Mouse (Mus musculus) ovary, postnatal 14 days (tissue): ENCODE results near the gene Itga10.
"Not testable (repeated sequence)": the region's sequence is repeated elsewhere in the genome, so short reads cannot be mapped to it uniquely, and the experiment has no call there.

ENCODE experiments used
- DNase-seq: peaks from one replicate; pipeline ENCODE4 v3.0.0; 2022; ENCODE audit warnings: low spot score

Itga10 gene

DNA sequence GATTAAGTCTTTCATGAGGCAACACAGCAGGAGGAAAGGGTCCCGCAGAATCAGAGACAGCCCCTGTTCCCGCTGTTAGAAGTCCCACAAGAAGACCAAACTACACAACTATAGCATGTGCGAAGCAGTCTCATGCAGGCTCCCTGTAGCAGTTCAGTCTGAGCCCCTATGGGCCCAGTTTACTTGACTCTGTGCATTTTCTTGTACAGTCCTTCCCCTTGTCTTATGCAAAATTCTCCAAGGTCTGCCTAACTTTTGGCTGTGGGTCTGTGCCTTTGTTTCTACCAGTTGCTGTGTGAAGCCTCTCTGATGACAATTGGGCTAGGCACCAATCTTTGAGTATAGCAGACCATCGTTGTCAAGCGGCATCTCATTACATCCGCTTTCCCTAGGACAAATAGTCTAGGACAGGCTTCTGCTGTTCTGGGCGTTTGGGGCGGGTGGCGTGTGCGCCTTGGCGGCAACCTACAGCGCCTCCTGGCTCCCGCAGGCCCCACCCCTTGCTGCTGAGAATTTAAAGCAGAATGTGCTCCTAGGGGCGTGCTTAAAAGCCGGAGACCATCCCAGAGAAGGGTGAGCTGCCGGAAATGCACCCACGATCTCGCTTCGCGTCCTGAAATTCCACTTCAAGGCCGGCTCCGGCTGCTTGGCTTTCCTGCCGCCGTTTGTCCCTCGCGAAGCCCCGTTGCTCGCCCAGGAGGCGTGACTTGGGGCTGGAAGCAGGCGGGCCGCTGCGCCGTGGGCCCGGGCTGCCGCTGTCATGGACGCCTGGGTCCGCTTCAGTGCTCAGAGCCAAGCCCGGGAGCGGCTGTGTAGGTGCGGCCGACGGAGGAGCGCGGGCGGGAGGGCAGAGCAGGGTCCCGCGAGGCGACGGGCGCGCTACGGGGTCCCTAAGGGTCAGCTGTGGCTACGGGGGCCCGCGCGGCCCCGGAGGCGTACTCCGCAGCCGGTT lies 10.2 kb upstream of the Itga10 start, which contains the start of the genes Pex11b and Gm42957:
Pex11b (plus strand) TSS at position 449 of the 952 bp plus-strand sequence.
Gm42957 (plus strand) TSS at position 547 of the 952 bp plus-strand sequence.
- DNase-seq = peak; percentile 83

DNA sequence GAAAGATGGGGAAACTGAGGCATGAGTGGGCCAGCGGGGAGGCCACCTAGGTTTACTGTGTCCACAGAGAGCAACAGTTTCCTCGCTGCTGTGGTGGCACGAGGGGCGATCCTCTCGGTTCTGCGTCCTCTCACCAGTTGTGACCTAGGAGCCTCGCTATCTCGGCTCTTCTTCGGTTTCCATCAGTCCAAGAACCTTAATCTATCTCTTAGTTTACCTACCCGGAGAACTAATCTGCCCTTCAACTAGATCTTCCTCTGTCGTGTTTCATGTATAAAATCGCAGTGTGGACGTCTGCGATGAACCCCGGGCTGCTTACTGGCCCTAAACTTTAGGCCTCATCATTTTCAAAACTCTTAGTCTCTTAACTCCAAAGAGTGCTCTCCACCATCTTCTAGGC lies 9.5 kb upstream of the Itga10 start:
- DNase-seq = no peak

DNA sequence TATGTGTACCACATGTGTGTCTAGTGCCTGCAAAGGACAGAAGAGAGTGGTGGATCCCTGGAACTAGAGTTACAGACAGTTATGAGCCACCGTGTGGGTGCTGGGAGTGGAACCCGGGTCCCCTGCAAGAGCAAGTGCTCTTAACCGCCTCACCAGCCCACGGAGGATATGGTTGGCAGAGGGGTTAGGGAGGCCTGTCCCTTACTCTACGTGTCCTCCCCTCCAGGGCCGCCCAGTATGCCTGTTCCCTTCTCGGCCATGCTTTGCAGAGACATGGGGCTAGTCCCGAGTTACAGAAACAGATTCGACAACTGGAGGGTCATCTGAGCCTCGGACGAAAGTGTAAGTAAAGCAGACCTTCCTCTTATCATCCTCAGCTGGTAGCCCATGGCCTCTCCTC lies 8.9 kb upstream of the Itga10 start:
- no peak for DNase-seq

DNA sequence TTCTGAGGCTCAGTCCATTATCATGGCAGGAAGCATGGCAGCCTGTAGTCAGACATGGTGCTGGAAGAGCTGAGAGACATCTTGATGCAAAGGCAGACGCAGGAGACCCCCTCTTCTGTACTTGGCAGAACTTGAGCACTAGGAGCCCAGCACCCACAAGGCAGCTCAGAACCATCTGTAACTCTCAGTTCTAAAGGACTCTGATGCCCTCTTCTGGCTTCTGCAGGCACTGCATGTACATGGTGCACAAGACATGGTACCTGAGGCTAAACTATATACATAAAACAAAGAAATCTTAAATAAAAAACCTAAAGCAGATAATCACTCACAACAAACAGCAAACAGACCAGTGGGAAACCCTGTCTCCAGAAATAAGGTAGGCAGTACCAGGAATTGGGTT lies 6.2 kb upstream of the Itga10 start:
- DNase-seq = peak; percentile 50

DNA sequence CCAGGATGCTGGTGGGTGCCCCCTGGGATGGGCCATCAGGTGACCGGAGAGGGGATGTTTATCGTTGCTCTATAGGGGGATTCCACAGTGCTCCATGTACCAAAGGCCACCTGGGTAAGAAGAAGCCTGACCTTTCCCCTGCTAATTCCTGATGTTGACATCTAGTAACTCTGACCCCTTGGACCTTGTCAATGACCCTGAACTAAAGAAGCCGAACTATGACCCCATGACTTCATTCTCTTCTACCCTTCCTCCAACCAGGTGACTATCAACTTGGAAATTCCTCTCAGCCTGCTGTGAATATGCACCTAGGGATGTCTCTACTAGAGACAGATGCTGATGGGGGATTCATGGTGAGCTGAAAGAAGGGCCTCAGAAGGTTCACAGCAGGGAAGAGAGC lies 2.0 kb downstream of the Itga10 start:
- no peak for DNase-seq

DNA sequence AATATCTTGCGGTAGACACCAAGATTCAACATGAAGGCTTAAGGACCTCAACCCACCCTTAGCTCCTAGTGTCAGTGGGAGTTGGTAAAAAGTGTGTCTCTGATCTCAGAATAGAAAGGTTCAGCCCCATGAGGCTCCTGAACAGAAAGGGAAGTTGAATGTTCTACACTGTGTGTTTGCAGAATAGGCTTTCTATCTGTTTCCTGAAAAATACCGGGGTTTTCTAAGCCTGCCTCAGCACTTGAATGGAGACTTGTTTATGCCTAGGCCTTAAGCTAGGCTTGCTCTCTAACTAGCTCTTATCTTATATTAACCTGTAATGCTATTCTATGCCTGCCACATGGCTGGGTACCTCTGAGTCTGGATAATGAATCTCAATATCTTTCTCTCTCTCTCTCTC lies 15.5 kb downstream of the Itga10 start:
- DNase-seq = no peak

DNA sequence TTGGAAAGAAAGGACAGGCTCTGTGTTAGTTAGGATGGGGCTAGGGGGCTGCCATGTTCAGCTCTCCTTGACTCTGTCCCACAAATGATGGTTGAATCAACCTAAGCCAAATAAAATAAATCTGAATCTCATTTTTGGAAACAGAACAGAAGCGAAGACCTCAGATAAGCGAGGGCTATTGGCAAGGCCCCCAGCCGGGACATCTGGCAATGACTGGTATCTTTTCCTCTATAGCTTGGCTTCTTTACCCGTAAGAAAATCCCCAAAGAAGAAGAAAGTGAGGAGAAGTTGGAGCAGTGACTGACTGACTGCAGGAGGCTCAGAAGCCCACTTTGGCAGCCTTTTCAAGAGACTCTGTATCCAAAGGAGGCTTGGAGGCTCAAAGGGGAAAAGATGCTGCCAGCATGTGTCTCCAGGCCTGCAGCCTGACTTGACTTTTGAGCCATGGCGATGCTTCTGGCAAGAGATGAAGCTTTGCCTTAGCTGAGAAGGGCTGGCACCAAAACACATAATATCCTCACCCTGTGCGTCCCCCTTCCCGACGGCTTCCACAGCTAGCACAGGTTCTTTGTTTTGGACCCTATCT lies 17.4 kb downstream of the Itga10 start:
- no peak for DNase-seq

DNA sequence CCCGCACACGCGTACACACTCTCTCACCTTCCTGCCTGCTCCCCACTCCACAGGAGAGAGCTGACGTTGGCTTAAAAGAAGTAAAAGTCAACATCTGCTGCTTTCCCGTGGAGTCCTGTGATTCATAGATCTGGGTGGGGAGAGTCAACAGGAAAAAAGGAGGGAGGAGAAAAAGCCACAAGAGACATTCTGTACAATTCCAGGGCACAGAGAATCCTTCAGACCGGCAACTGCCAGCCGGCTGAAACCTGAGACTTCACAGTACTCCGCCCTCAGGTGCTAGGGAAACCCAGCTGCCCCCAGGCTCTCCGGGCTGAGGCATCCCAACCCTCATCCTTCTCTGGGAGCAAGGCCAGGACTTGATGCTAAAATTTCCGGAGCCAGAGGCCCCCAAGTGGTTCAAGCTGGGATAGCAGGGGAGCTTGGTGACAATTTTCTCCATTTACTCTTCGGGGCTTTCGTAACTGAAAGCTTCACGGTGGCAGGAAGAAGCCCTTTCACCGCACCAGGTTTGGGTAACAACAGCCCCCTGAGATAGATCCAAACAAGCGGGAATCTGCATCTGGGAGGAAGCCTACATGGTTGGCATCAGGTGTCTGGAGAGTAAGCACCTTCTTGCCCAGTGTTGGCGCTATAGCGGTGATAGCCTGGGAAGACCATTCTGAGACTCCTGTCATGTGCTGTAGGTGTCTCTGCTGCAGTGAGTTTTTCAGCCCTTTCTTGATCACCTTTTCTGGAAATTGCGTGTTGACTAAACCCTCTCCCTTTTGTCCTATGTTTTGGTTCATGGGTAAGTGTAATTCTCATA lies 18.3 kb downstream of the Itga10 start:
- DNase-seq = peak; percentile 80

DNA sequence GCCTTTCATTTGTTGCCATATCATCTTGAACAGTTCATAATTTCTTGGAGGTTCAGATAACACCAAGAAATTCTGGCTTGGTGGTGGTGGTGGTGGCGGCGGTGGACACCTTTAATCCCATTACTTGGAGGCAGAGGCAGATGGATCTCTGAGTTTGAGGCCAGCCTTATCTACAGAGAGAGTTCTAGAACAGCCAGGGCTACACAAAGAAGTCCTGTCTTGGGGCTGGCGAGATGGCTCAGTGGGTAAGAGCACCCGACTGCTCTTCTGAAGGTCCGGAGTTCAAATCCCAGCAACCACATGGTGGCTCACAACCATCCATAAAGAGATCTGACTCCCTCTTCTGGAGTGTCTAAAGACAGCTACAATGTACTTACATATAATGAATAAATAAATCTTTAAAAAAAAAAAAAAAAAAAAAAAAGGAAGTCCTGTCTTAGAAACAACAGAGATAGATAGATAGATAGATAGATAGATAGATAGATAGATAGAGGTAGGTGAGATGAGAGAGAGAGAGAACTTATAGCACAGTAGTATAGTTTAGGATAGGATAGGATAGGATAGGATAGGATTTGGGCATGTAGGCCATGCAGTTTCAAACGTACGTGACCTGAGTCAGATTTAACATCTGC lies 20.5 kb downstream of the Itga10 start:
- not testable (repeated sequence) for DNase-seq

DNA sequence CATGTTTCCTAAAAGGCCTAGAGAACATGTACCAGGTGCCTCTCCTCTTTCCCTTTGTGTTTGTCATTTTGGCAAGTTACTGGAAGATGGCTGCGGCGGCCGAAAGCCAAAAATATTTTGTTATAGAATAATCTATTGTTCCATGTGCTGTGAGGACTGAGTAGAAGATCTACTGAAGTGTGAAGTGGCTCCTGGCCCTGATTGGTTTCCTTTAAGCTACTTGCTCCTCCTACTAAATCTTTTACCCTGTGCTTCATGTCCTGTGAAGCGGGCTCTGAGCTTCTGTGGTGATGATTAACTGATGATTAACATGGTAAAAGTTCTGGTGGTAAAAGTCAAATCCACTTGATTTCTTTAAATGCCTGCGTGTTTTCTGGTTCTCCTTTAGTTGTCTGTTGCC lies 21.5 kb downstream of the Itga10 start:
- DNase-seq = no peak

DNA sequence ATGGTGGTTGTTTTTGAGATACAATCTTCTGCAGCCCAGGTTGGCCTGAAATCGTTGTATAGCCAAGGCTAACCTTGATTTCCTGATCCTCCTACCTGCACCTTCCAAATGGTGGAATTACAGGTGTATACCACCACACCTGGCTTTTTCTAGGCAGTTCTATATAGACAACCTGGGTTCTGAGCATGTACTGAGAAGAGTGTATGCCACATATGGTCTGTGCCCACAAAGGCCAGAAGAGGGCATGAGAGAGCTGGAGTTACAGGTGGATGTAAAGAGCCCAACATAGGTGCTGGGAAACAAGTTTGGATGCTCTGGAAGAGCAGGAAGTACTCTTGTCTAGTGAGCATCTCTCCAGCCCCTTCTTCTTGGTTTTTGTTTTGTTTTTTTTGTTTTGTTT lies 21.9 kb downstream of the Itga10 start:
- DNase-seq = no peak

DNA sequence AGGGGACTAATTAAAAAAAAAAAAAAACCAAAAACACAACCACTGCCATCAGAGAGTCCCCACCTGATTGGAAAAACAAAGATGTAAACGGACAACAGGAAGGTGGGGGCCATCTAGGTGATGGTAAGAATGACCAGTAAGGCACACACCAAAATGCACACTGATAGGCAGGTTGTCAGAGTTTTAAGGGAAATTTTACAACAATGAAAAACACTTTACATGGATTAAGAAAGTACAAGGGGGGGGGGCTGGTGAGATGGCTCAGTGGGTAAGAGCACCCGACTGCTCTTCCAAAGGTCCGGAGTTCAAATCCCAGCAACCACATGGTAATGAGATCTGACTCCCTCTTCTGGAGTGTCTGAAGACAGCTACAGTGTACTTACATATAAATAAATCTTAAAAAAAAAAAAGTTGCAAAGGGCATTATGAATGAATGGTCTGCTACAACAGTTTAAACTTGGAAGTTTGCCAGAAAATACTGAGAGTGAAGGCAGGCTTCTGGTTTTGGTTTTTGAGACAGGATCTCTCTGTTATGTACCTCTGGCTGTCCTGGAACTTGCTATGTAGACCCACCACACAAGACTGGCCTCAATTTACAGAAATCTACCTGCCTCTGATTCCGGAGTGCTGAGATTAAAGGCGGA lies 23.2 kb downstream of the Itga10 start:
- DNase-seq = no peak

DNA sequence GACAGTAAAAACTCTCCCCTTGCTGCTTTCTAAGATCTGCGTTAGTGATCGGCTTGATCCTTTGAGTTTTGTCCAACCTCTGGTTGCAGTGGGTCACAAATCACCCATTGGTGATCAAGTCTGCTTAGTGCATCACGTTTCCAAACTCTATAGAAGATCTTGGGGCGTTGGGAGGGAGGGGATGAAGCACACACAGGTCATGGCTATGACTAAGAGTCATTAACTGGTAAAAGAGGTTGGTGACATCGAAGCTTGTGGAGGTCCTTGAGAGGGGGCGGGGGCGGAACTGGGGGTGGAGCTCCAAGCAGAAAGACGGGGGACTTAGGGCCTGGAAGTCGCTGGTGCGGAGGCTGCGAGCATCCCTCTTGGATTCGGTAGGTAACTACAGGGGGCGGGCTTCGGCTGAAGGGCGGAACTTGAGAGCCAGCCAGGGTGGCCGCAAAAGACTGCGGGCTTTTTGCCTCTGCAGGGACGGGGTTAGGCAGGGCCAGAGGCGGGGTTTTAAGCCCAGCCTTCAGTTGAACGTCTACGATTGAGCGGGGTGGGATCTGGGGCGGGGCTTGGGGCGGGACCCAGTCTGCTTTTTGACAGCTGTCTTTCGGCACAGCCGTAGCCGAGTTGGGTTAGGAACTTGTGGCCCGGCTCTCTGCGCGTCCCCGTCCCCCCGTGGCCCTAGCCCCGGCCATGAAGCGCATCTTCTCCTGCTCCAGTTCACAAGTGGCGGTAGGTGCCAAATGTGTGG lies 24.5 kb downstream of the Itga10 start, which contains the start of gene Ankrd35:
Ankrd35 (plus strand) TSS at position 405 of the 742 bp plus-strand sequence.
- peak; percentile 72 for DNase-seq

DNA sequence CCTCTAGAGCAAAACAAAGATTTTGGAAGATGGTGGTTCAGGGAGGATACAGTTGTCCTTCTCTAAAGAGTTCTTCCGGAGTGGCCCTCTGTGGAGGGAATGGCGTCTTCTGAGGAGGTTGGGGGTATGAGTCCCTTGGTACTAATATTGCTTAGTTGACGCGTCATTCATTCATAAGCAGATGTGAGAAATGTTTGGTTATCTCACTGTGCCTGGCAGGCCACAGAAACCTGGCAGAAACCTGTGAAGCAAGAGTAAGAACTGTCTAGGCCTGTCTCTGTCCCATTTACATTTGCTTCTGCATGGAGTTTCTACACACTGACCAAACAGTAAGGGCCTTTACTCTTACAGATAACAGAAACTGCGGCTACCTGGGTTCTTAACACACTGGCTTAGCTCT lies 26.1 kb downstream of the Itga10 start:
- no peak for DNase-seq

DNA sequence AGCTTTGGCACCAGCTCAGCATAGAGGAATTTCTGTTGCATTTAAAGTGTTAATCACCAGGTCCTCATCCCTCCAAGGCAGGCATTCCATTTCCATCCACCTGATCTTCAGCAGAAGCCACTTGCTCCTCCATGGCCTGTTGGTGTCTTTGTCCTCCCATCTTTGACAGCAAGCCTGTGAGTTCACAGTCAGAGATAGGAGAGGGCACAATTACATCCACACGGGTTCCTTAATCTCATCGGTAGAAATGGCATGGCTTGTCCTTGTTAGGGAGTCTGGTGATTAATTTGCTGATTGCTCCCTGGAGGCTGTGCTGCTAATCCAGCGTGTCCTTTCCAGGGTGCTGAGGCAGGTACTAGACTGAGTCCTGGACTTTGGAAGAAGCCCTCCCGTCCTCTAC lies 28.1 kb downstream of the Itga10 start:
- DNase-seq = no peak

DNA sequence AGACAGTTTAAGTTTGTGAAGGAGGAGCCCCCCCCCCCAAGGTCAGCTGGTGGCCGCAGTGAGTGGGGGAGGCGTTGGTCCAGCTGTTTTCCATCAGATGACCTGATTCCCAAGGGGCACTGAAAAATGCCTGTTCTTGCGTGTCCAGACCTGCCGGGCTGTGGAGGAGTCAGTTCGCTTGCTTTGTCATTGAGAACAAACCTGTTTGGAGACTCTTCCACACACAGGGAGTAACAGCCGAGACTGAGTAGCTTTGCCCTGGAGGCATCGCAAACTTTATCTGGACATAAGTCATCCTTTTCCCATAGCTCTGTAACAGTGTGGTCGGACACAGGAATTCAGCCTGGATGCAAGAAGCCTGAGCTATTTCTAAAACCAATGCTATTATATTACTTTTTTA lies 29.1 kb downstream of the Itga10 start:
- DNase-seq = no peak

DNA sequence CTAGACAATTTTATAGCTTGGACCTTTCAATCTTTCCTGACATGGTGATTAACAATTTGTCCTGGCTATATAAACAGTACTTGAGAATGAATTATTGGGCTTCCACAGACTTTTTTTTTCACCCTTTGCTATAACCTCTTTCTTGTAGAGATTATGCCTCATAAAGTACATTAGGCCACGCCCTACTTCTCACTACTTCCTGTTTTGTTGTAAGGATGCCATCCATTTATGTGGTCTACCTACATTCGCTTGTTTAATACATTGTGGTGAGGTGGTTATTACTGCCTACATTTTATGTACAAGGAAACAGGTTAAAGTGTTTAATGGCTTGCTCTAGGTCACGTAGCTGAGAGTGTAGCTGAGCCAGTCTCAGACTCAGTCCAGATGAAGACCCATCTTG lies 29.8 kb downstream of the Itga10 start:
- DNase-seq = no peak

DNA sequence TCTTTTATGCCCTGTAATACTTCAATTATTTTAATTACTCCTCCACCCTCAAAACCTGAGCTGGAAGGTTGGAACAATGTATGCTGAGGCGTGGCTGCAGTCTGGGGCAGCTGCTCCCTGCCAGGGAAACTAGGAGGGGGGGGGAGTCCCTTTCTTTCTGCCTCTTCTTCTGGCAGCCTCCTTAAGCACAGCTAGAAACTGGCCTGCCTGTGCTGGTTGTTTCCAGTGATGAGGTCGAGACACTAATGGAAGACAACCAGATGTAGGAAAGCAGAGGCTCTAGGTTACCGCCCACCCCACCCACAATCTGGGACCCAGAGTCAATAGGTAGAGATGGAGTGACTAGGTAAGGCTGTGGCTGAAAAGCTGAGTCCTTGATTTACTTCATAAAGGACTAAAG lies 30.3 kb downstream of the Itga10 start:
- no peak for DNase-seq

DNA sequence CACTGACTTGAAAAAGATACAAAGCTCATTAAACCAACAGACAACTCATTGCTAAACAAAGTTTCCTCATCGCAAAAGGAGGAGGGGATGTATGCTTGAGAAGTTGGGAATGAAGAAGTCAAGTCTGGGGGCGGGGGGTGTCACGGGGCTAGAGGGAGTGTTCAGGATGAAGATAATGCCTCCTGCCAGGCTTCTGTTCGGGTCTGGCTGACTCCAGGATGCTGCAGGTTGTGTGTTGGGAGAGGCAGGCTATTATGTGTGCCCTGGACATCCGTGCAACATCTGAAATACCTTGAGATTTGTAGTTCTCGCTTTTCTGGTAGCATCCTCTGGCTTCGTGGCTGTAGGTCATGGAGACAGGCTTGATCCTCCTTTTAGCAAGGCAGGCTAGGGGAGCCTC lies 33.1 kb downstream of the Itga10 start:
- DNase-seq = no peak

DNA sequence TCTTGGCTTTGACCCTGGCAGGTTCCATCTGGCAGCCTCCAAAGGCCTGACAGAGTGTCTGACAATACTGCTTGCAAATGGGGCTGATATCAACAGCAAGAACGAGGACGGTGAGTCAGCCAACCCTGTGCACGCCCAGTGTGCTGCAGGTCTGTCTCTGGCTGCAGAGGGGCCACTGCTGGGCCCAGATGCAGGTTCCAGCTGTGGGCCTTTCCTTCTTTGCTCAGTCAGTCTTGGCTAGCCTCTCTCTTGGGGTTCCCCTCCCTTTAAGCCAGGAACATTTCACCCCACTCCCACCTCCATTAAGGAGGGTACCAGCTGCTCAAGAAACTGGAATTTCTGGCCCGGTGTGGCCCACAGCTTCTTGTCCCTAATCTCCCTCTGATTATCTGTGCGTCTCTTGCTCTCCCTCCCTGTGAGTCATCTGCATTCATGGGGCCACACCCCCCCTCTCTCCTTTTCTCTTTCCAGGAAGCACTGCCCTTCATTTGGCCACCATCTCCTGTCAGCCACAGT lies 33.8 kb downstream of the Itga10 start:
- no peak for DNase-seq
